Mouse (Mus musculus) heart, embryonic 13.5 days (tissue): ENCODE data around the gene Slc17a7. TPM values are rescaled to one million over a fixed set of nuclear protein-coding genes. Genes with fewer than 3 reads are reported as not detected.

ENCODE experiments used
- ATAC-seq: fragments of 200-750 bp; cut with Nextera tagmentation; 2 replicates; pipeline ENCODE4 v1.8.0; 2017; ENCODE audit warnings: moderate TSS enrichment; ENCODE audit not compliant: insufficient number of reproducible peaks, low FRiP score, low TSS enrichment; ENCODE audit errors: extremely low read depth
- H3K27ac ChIP-seq: fragments of 300-500 bp; sonication (generic); replicated peaks from 2 replicates; pipeline ENCODE4 v1.5.1; 2015; ENCODE audit warnings: moderate library complexity, mild to moderate bottlenecking, inconsistent platforms
- H3K27me3 ChIP-seq: fragments of 300-500 bp; sonication (generic); replicated peaks from 2 replicates; pipeline ENCODE4 v1.6.1; 2015; ENCODE audit warnings: mild to moderate bottlenecking, inconsistent platforms
- H3K36me3 ChIP-seq: fragments of 300-500 bp; sonication (generic); 2 replicates; pipeline ENCODE4 v1.6.1; 2015; ENCODE audit warnings: mild to moderate bottlenecking, inconsistent platforms
- H3K4me1 ChIP-seq: fragments of 300-500 bp; sonication (generic); 2 replicates; pipeline ENCODE4 v1.6.1; 2015; ENCODE audit warnings: inconsistent platforms
- H3K4me2 ChIP-seq: fragments of 300-500 bp; sonication (generic); 2 replicates; pipeline ENCODE4 v1.6.1; 2015; ENCODE audit warnings: inconsistent platforms, mild to moderate bottlenecking, moderate library complexity
- H3K4me3 ChIP-seq: fragments of 300-500 bp; sonication (generic); 2 replicates; pipeline ENCODE4 v1.5.1; 2015; ENCODE audit warnings: moderate library complexity, mild to moderate bottlenecking, inconsistent platforms
- H3K9ac ChIP-seq: fragments of 300-500 bp; sonication (generic); 2 replicates; pipeline ENCODE4 v1.6.1; 2015; ENCODE audit warnings: inconsistent platforms, mild to moderate bottlenecking, moderate library complexity
- H3K9me3 ChIP-seq: fragments of 300-500 bp; sonication (generic); 2 replicates; pipeline ENCODE4 v1.6.1; 2016; ENCODE audit warnings: inconsistent platforms
- WGBS: fragments of 180-500 bp; shearing (Covaris S2); methylation state at CpG from one replicate; pipeline ENCODE4 v1.1.7; 2015; ENCODE audit warnings: mixed read lengths; 5-methylcytosine and 5-hydroxymethylcytosine counted together
- polyA plus RNA-seq: library from polyadenylated mRNA; unstranded; fragments of >200 nt; fragmentation: Nextera tagmentation; extraction: Ambion mirVana; gene quantifications from 2 replicates; pipeline ENCODE4 v1.2.1, GENCODE M21; 2015

Gene Slc17a7
- polyA plus RNA-seq, 1 experiment from 2014 or later: 3.6 TPM

GRCm38 (mm10) chr7:45193406-45193805 is 29.7 kb downstream of the Slc17a7 start:
- WGBS: 63% methylated on average over 5 of the region's 5 CpGs
- no peak overlapping the region for H3K27ac ChIP-seq
- H3K4me2 ChIP-seq: no peak overlapping the region
- no peak overlapping the region for H3K4me3 ChIP-seq
- no peaks in the 10 kb centered on the region for H3K36me3 ChIP-seq
- no peaks in the 10 kb centered on the region for H3K9me3 ChIP-seq
- ATAC-seq: no peak
- no peak overlapping the region for H3K9ac ChIP-seq
- H3K4me1 ChIP-seq: peaks cover 26% of the 10 kb centered on the region
- H3K27me3 ChIP-seq: peaks cover 63% of the 10 kb centered on the region

- H3K36me3 ChIP-seq: no peaks in the 10 kb centered on the region
- no peak overlapping the region for H3K4me3 ChIP-seq
- no peak overlapping the region for H3K4me2 ChIP-seq
- no peaks in the 10 kb centered on the region for H3K9me3 ChIP-seq
- no peak for ATAC-seq
- H3K27ac ChIP-seq: no peak overlapping the region
- 74% methylated on average over 17 of the region's 17 CpGs for WGBS
- no peak overlapping the region for H3K9ac ChIP-seq
- H3K27me3 ChIP-seq: peaks cover 62% of the 10 kb centered on the region
- peaks cover 26% of the 10 kb centered on the region for H3K4me1 ChIP-seq
Measured at GRCm38 (mm10) chr7:45193871-45194785, 30.4 kb downstream of the Slc17a7 start.

- H3K4me1 ChIP-seq: peaks cover 26% of the 10 kb centered on the region
- H3K27me3 ChIP-seq: peaks cover 53% of the 10 kb centered on the region
- H3K9me3 ChIP-seq: no peaks in the 10 kb centered on the region
- H3K9ac ChIP-seq: no peak overlapping the region
- H3K4me3 ChIP-seq: no peak overlapping the region
- H3K27ac ChIP-seq: no peak overlapping the region
- WGBS: 51% methylated on average over 13 of the region's 13 CpGs
- H3K36me3 ChIP-seq: no peaks in the 10 kb centered on the region
- H3K4me2 ChIP-seq: no peak overlapping the region
- no peak for ATAC-seq
Measured at GRCm38 (mm10) chr7:45195341-45196175, 31.8 kb downstream of the Slc17a7 start.

DNA sequence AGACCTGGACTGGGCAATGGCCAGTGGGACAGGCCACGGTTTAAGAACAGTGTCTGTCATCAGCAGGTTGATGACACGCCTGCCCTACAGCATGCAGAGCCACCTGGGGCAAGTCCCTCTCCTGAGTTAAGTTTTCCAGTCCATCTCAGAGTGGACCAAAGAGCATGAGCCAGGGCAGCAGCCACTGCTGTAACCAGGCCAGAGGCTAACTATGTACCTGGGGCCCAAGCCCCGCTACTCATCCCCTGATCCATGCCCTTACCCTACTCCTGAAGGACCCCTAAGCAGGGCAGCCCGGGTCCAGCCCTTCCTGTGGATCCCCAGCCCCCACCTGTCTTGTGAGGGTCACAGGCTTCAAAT is 32.4 kb downstream of the Slc17a7 start:
- peaks cover 47% of the 10 kb centered on the region for H3K27me3 ChIP-seq
- H3K4me1 ChIP-seq: peaks cover 26% of the 10 kb centered on the region
- H3K36me3 ChIP-seq: no peaks in the 10 kb centered on the region
- H3K9ac ChIP-seq: no peak overlapping the region
- H3K4me2 ChIP-seq: no peak overlapping the region
- no peak overlapping the region for H3K4me3 ChIP-seq
- 71% methylated on average over 4 of the region's 4 CpGs for WGBS
- no peaks in the 10 kb centered on the region for H3K9me3 ChIP-seq
- no peak overlapping the region for H3K27ac ChIP-seq
- no peak for ATAC-seq

DNA sequence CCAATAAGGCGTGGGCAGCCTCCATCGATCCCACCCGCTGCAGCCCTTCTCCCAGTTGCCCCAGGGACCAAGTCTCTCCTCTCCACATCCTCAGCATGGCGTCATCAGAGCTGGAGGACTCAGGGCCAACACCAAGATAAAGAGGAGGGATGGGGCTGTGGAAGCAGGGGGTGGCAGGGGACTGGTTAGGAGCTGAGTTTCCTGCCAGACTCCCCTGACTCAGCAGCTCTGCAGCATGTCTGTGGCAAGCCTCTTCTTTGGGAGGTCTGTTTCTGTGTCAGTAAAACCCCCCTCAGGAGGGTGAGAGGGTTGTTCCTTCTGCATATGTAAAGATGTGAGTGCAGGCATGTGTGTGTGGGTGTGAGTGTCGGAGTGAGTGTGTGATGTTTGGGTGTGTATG is 33.2 kb downstream of the Slc17a7 start:
- H3K9me3 ChIP-seq: no peaks in the 10 kb centered on the region
- no peak overlapping the region for H3K27ac ChIP-seq
- peaks cover 19% of the 10 kb centered on the region for H3K4me1 ChIP-seq
- no peak overlapping the region for H3K9ac ChIP-seq
- H3K27me3 ChIP-seq: peaks cover 39% of the 10 kb centered on the region
- no peak overlapping the region for H3K4me3 ChIP-seq
- no peak for ATAC-seq
- no peak overlapping the region for H3K4me2 ChIP-seq
- H3K36me3 ChIP-seq: no peaks in the 10 kb centered on the region
- 56% methylated on average over 5 of the region's 5 CpGs for WGBS

DNA sequence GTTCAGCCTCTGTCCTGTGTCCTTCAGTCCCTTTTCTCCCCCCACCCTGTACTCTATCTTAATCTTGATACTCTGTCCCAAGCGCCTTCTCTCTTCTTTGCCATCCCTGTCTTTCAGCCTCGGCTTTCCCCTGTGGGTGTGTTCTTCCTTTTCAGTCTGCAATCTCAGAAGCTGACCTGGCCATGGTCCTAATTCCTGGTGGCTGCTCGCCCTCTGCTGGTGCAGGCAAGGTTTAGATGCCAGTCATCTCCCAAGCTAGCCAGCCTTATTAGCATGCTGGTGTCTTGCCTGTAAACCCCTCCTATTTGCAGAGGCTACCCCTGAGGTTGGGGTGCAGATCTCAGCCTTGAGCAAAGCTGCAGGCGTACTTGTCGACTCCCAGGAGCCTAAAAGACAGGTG is 34.7 kb downstream of the Slc17a7 start:
- Histone ChIP-seq H3K27ac (no peak overlapping the region), H3K4me1 (peaks cover 23% of the 10 kb centered on the region), H3K4me3 (no peak overlapping the region), H3K9ac (no peak overlapping the region), H3K36me3 (no peaks in the 10 kb centered on the region), H3K4me2 (no peak overlapping the region), H3K27me3 (peaks cover 29% of the 10 kb centered on the region), H3K9me3 (no peaks in the 10 kb centered on the region)
- WGBS: 4% methylated on average over 5 of the region's 5 CpGs
- ATAC-seq: no peak

GRCm38 (mm10) chr7:45198961-45199360 is 35.2 kb downstream of the Slc17a7 start:
- Histone ChIP-seq H3K4me2 (no peak overlapping the region), H3K27me3 (peaks cover 23% of the 10 kb centered on the region), H3K4me1 (peaks cover 23% of the 10 kb centered on the region), H3K36me3 (no peaks in the 10 kb centered on the region), H3K9me3 (no peaks in the 10 kb centered on the region), H3K9ac (no peak overlapping the region), H3K4me3 (no peak overlapping the region), H3K27ac (no peak overlapping the region)
- 72% methylated on average over 11 of the region's 11 CpGs for WGBS
- no peak for ATAC-seq

GRCm38 (mm10) chr7:45202654-45203053 is 38.9 kb downstream of the Slc17a7 start:
- H3K4me3 ChIP-seq: no peak overlapping the region
- H3K27ac ChIP-seq: peak overlapping the region; percentile 66
- peaks cover 11% of the 10 kb centered on the region; the same call in 1 of the 2 replicates for H3K4me1 ChIP-seq

DNA sequence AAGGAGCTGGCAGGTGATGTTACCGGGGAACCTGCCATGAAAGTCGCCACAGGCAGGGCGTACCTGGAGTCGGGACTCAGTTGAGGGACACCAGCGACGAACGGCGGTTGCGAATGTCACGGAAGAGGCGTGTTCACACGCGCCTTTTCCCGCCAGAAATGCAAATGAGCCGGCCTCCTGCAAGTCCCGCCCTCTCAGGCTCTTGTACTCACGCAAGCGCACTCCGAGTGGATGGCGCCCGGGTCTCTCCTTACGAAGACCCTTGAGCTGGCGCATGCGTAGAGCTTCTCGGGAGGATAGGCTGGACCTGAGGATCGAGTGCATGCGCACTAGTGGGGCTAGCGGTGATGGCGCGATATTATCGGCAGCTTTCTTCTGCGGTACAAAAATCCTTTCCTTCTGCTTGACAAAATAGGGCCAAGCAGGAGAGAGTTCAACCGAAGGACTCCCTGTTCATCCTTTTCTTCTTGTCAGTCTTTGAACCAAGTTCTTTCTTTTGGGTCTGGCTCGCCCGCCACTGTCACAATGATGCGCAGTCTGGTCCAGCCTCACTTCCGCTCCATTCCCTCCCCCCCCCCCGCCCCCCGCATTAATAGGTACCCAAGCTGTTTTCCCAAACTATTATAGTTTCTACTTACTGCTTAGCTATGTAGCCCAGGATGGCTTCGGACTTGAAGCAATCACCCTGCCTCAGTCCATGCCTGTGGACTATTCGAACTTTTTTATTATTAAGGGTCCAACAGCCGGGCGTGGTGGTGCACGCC is 40.8 kb downstream of the Slc17a7 start, which contains the start of gene Ccdc155:
TSS of gene Ccdc155 (minus strand) at position 513 of the 764 bp plus-strand sequence.
- 0 out of 2 replicates have a peak, but pooled peaks cover 3% of the 10 kb centered on the region for H3K9me3 ChIP-seq
- peak within 1 kb of the TSS; percentile 76 for H3K9ac ChIP-seq
- peaks cover 11% of the 10 kb centered on the region; the same call in 1 of the 2 replicates for H3K4me1 ChIP-seq
- WGBS: 9% methylated on average over 41 of the region's 44 CpGs
- no peak within 1 kb of the TSS for H3K27ac ChIP-seq
- peak within 1 kb of the TSS; percentile 70 for H3K4me2 ChIP-seq
- H3K36me3 ChIP-seq: no peaks in the 10 kb centered on the region
- peak; percentile 75; the same call in 1 of the 2 replicates for ATAC-seq
- 0 out of 2 replicates have a peak, but pooled peaks cover 8% of the 10 kb centered on the region for H3K27me3 ChIP-seq
- peak within 1 kb of the TSS; percentile 54 for H3K4me3 ChIP-seq

More at GRCm38 (mm10) chr7:45202654-45203053, 38.9 kb downstream of the Slc17a7 start:
- Histone ChIP-seq H3K4me2 (no peak overlapping the region), H3K36me3 (no peaks in the 10 kb centered on the region), H3K9me3 (no peaks in the 10 kb centered on the region), H3K27me3 (peaks cover 17% of the 10 kb centered on the region; the same call in 1 of the 2 replicates), H3K9ac (peak overlapping the region; percentile 62)
- ATAC-seq: no peak
- 15% methylated on average over 9 of the region's 10 CpGs for WGBS

- H3K9ac ChIP-seq: no peak overlapping the region
Measured at GRCm38 (mm10) chr7:45208260-45208659, 44.5 kb downstream of the Slc17a7 start.

More at GRCm38 (mm10) chr7:45208260-45208659, 44.5 kb downstream of the Slc17a7 start:
- WGBS: 70% methylated on average over 6 of the region's 6 CpGs
- peaks cover 17% of the 10 kb centered on the region for H3K4me1 ChIP-seq
- no peaks in the 10 kb centered on the region for H3K36me3 ChIP-seq
- peaks cover 36% of the 10 kb centered on the region for H3K27me3 ChIP-seq
- H3K27ac ChIP-seq: no peak overlapping the region
- no peak for ATAC-seq
- H3K4me2 ChIP-seq: no peak overlapping the region
- H3K4me3 ChIP-seq: no peak overlapping the region
- 0 out of 2 replicates have a peak, but pooled peaks cover 3% of the 10 kb centered on the region for H3K9me3 ChIP-seq
